Mouse (Mus musculus) lung, embryonic 14.5 days (tissue): Measurements from ENCODE around the gene Smg6. TPM values are rescaled to one million over a fixed set of nuclear protein-coding genes. Genes with fewer than 3 reads are reported as not detected.

Experiments used
- ATAC-seq: fragments of 200-750 bp; cut with Nextera tagmentation; 2 replicates; pipeline ENCODE4 v1.8.0; 2017; ENCODE audit warnings: mild to moderate bottlenecking, moderate TSS enrichment, moderate library complexity; ENCODE audit not compliant: insufficient read depth
- DNase-seq: peaks from one replicate; pipeline ENCODE4 v3.0.0-alpha.2; 2015
- H3K27ac ChIP-seq: fragments of 300-500 bp; sonication (generic); 2 replicates; pipeline ENCODE4 v1.5.1; 2014; ENCODE audit warnings: low read depth, mild to moderate bottlenecking, moderate library complexity
- H3K27me3 ChIP-seq: fragments of 300-500 bp; sonication (generic); 2 replicates; pipeline ENCODE4 v1.6.1; 2014; ENCODE audit warnings: low read length, control low read depth; ENCODE audit not compliant: insufficient read depth
- H3K36me3 ChIP-seq: fragments of 300-500 bp; sonication (generic); 2 replicates; pipeline ENCODE4 v1.6.1; 2014; ENCODE audit warnings: control low read depth; ENCODE audit not compliant: insufficient read depth
- H3K4me1 ChIP-seq: fragments of 300-500 bp; sonication (generic); 2 replicates; pipeline ENCODE4 v1.6.1; 2014; ENCODE audit warnings: antibody characterized with exemption, control low read depth; ENCODE audit not compliant: insufficient read depth
- H3K4me2 ChIP-seq: fragments of 300-500 bp; sonication (generic); 2 replicates; pipeline ENCODE4 v1.6.1; 2014; ENCODE audit warnings: mild to moderate bottlenecking
- H3K4me3 ChIP-seq: fragments of 300-500 bp; sonication (generic); 2 replicates; pipeline ENCODE4 v1.5.1; 2014; ENCODE audit warnings: low read depth, low read length
- H3K9ac ChIP-seq: fragments of 300-500 bp; sonication (generic); 2 replicates; pipeline ENCODE4 v1.6.1; 2014
- H3K9me3 ChIP-seq: fragments of 300-500 bp; sonication (generic); 2 replicates; pipeline ENCODE4 v1.6.1; 2016; ENCODE audit warnings: low read depth, low read length, control low read depth
- CTCF ChIP-seq: IDR thresholded peaks from 2 replicates; pipeline ENCODE4 v1.5.1; 2016; ENCODE audit warnings: antibody characterized with exemption, low read depth
- WGBS: fragments of 180-500 bp; shearing (Covaris S2); extraction: QIAGEN DNeasy Blood & Tissue Kit; methylation state at CpG from one replicate; pipeline ENCODE4 v1.1.7; 2014; 5-methylcytosine and 5-hydroxymethylcytosine counted together
- polyA plus RNA-seq: library from polyadenylated mRNA; unstranded; fragments of >200 nt; fragmentation: Nextera tagmentation; extraction: Ambion mirVana; gene quantifications from 2 replicates; pipeline ENCODE4 v1.2.1, GENCODE M21; 2014

Smg6 gene
- polyA plus RNA-seq, 1 experiment from 2014 or later: 16.4 TPM

- Histone ChIP-seq H3K4me1 (peaks cover 9% of the 10 kb centered on the region), H3K27me3 (peaks cover 32% of the 10 kb centered on the region), H3K4me3 (peak within 1 kb of the TSS; percentile 79), H3K27ac (no peak within 1 kb of the TSS), H3K4me2 (peak within 1 kb of the TSS; percentile 80), H3K36me3 (no peaks in the 10 kb centered on the region), H3K9ac (peak within 1 kb of the TSS; percentile 63), H3K9me3 (no peaks in the 10 kb centered on the region)
- 59% methylated on average over 5 of the region's 5 CpGs for WGBS
- ATAC-seq (no peak), DNase-seq (no peak)
- TF ChIP-seq CTCF: no peak
Measured at GRCm38 (mm10) chr11:75190905-75191441, 265.4 kb downstream of the Smg6 start, which contains the start of gene Dph1. TSS of gene Dph1 (minus strand) at chr11:75191241.

- WGBS: 60% methylated on average over 6 of the region's 6 CpGs
- H3K4me3 ChIP-seq: no peak overlapping the region
- TF ChIP-seq CTCF: no peak
- H3K27ac ChIP-seq: no peak overlapping the region
- DNase-seq: no peak
- H3K4me1 ChIP-seq: peaks cover 9% of the 10 kb centered on the region
- no peaks in the 10 kb centered on the region for H3K9me3 ChIP-seq
- H3K36me3 ChIP-seq: no peaks in the 10 kb centered on the region
- no peak overlapping the region for H3K9ac ChIP-seq
- no peak for ATAC-seq
- H3K4me2 ChIP-seq: no peak overlapping the region
- H3K27me3 ChIP-seq: peaks cover 40% of the 10 kb centered on the region
Measured at GRCm38 (mm10) chr11:75191841-75192240, 266.2 kb downstream of the Smg6 start.

DNA sequence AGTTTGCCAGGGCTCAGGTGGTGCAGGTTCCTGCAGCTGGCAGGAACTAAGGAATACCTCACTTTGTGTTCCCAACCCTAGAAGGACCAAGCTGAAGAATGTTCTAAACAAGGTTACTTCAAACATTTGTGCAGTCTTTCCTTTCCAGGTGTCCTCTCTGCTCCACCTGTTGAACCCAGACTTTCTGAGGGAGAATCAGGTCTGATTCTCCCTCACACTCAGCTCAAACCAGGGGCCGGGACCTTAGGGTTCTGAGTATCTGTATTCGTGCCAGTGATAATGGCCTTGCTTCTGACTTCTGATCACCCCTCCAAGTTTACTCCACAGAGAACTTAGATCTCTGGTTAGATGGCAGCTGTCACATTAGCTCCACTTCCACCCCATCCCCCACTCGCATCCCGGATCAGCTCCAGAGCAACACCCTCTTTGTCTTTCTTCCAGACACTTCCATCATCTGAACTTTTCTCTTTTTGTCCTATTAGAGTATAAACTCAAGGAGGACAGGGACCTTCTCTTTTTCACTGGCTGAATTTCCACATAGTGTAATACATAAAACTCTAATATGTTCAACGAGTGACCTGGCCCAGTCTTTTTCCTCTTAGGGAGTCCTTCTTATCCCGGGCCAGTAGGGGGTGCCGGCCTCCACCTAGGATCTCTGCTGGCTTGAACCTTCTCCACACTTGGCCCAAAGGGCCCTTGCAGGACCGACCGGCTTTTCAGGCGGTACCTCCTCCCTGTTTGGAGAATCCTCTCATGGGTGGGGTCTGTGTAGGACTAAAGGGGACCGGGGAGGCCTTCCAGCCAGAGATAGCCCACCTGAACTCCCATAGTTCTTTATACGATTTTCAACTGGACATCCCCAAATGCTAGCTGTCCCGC lies 267.0 kb downstream of the Smg6 start:
- 20% methylated on average over 13 of the region's 13 CpGs for WGBS
- H3K27ac ChIP-seq: no peak overlapping the region
- peak; percentile 88 for DNase-seq
- ATAC-seq: peak; percentile 49
- peaks cover 9% of the 10 kb centered on the region for H3K4me1 ChIP-seq
- H3K36me3 ChIP-seq: no peaks in the 10 kb centered on the region
- no peaks in the 10 kb centered on the region for H3K9me3 ChIP-seq
- H3K27me3 ChIP-seq: peaks cover 47% of the 10 kb centered on the region
- H3K4me2 ChIP-seq: peak overlapping the region; percentile 87
- H3K9ac ChIP-seq: no peak overlapping the region
- peak overlapping the region; percentile 58 for H3K4me3 ChIP-seq
- TF ChIP-seq CTCF: peak; percentile 91

DNA sequence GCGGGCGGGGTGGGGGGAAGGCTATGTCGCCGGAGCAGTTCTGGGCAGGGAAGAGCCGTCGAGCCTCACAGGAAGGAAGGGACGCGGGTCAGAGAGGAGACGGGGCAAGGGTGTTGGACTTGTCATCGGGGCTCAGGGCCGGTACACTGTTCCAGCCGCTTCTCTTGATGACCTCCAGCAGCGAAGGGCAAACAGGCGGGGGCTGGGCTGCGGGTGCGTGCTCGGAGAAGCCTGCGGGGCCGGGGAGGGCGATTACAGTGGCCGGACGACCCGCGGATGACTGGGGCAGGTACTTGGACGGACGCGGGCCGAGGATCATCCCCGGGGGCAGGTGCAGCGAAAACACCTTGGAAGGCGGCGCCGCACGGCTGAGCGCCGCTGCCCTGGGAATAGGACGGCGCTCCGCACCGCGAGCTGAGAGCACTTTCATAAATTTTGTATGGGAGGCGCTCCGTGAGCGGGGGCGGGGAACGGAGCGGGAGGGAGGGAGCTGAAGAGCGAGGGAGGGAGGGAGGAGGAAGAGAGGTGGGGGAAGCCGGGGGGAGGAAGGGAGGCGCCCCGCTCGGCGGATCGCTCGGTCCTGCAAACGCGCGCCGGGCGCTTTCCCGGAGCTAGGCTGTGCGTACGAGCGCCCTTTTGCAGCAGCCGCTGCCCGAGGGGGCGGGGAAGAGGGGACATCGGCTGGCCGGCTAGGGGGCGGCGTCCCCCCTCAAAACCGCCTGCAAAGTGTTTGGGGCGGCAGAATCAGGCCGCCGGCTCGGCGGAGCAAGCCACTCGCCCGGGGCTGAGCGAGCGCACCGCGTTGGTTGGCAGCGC lies 267.8 kb downstream of the Smg6 start, which contains the start of gene Rtn4rl1:
TSS of gene Rtn4rl1 (plus strand) at position 528 of the 816 bp plus-strand sequence.
- TF ChIP-seq CTCF: no peak
- peak; percentile 7; the same call in 1 of the 2 replicates for ATAC-seq
- peaks cover 9% of the 10 kb centered on the region for H3K4me1 ChIP-seq
- no peak within 1 kb of the TSS for H3K27ac ChIP-seq
- WGBS: under 1% methylated on average over 83 of the region's 84 CpGs
- DNase-seq: peak; percentile 62
- H3K4me3 ChIP-seq: peak within 1 kb of the TSS; percentile 58
- peak within 1 kb of the TSS; percentile 34 for H3K9ac ChIP-seq
- peaks cover 47% of the 10 kb centered on the region for H3K27me3 ChIP-seq
- no peaks in the 10 kb centered on the region for H3K36me3 ChIP-seq
- peak within 1 kb of the TSS; percentile 87 for H3K4me2 ChIP-seq
- no peaks in the 10 kb centered on the region for H3K9me3 ChIP-seq

DNA sequence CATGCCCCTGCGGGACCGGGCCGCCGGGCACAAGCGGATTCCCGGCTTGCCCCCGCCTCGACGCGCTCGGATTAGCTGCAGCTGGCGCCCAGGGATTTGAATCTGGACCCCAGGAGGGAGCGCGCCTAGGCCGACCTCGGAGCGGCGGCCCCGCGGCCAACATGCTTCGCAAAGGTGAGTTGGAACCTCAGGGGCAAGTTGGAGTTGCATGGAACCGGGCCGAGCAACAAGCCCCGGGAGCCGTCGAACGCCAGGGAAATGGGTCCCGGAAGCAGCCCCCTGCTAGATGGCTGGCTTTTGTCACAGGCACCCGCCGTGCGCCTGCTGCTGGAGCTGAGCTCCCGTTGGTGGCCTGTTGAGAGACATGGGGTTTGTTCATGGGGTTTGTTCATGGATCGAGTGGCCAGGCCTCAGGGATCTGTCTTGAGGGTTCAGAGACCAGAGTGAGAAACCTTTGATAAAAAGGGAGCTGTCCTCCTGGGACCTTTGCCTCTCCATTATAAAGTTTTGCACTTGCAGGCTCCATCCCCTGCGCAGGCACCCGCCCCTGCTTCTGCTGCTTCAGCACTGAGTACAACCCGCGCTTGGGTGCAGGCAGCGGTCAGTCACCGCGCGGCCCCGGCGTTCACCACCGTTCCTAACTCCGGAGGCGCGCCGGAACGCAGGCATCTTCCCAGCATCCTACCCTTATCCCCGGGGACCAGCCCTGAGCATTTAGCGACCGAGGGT lies 268.7 kb downstream of the Smg6 start:
- DNase-seq: no peak
- Histone ChIP-seq H3K4me1 (peaks cover 8% of the 10 kb centered on the region), H3K36me3 (no peaks in the 10 kb centered on the region), H3K4me3 (peak overlapping the region; percentile 58), H3K9me3 (no peaks in the 10 kb centered on the region), H3K9ac (peak overlapping the region; percentile 34), H3K27me3 (peaks cover 47% of the 10 kb centered on the region), H3K27ac (no peak overlapping the region), H3K4me2 (peak overlapping the region; percentile 87)
- no peak for TF ChIP-seq CTCF
- ATAC-seq: no peak
- under 1% methylated on average over 52 of the region's 52 CpGs for WGBS

- no peaks in the 10 kb centered on the region; the same call in 1 of the 2 replicates for H3K9me3 ChIP-seq
- H3K36me3 ChIP-seq: no peaks in the 10 kb centered on the region
- TF ChIP-seq CTCF: peak; percentile 31; the same call in 1 of the 2 replicates
- peak overlapping the region; percentile 87 for H3K4me2 ChIP-seq
- no peak overlapping the region; the same call in 1 of the 2 replicates for H3K9ac ChIP-seq
- ATAC-seq (no peak), DNase-seq (peak; percentile 81)
- H3K27me3 ChIP-seq: peaks cover 47% of the 10 kb centered on the region
- WGBS: under 1% methylated on average over 38 of the region's 39 CpGs
- H3K27ac ChIP-seq: no peak overlapping the region
- peaks cover 4% of the 10 kb centered on the region for H3K4me1 ChIP-seq
- peak overlapping the region; percentile 58 for H3K4me3 ChIP-seq
Measured at GRCm38 (mm10) chr11:75194850-75195461, 269.3 kb downstream of the Smg6 start.
